In genomic region chr1:124429583-124429982, GRCm38 (mm10) we compare ENCODE assay signal across 19 mouse cellular contexts.
DNase-seq lines count a peak whose midpoint lies in the region; ATAC-seq and TF ChIP-seq lines count a peak whose summit lies in the region.
"Had no signal": no experiment of that assay in that cellular context is flagged by ENCODE, and none has a peak within 500 bp of the region (broad histone marks: within the 10 kb centered on the region; RNA-seq: fewer than 3 reads in every experiment).

No protein-coding gene starts in this region.

- H3K9ac ChIP-seq in forebrain, embryonic 16.5 days (replicated peaks; ENCODE audit: low read depth, low read length): no peak overlapping the region
- H3K9ac ChIP-seq in forebrain, embryonic 13.5 days: no peak overlapping the region
- no peak overlapping the region for H3K9ac ChIP-seq in midbrain, embryonic 15.5 days
- no peak overlapping the region for H3K9ac ChIP-seq in midbrain, embryonic 13.5 days (replicated peaks)
- H3K9ac ChIP-seq: embryonic facial prominence, embryonic 12.5 days; forebrain, embryonic 15.5 days had no signal

- H3K4me3 ChIP-seq in forebrain, embryonic 16.5 days (replicated peaks; ENCODE audit: low read length): no peak overlapping the region
- H3K4me3 ChIP-seq in forebrain, embryonic 13.5 days: no peak overlapping the region
- H3K4me3 ChIP-seq in midbrain, embryonic 15.5 days: no peak overlapping the region
- H3K4me3 ChIP-seq in midbrain, embryonic 13.5 days (replicated peaks): no peak overlapping the region
- H3K4me3 ChIP-seq: embryonic facial prominence, embryonic 10.5 days; embryonic facial prominence, embryonic 12.5 days; forebrain, embryonic 15.5 days had no signal

- no peaks in the 10 kb centered on the region for H3K27me3 ChIP-seq in forebrain, embryonic 16.5 days (replicated peaks; ENCODE audit: control insufficient read depth, insufficient read depth, low read length)
- no peaks in the 10 kb centered on the region for H3K27me3 ChIP-seq in forebrain, embryonic 13.5 days
- no peaks in the 10 kb centered on the region for H3K27me3 ChIP-seq in midbrain, embryonic 15.5 days (replicated peaks)
- H3K27me3 ChIP-seq in midbrain, embryonic 13.5 days: no peaks in the 10 kb centered on the region
- H3K27me3 ChIP-seq: embryonic facial prominence, embryonic 12.5 days; forebrain, embryonic 15.5 days had no signal

- no peaks in the 10 kb centered on the region for H3K4me1 ChIP-seq in forebrain, embryonic 16.5 days (replicated peaks; ENCODE audit: control insufficient read depth, insufficient read depth, low read length)
- H3K4me1 ChIP-seq in forebrain, embryonic 13.5 days: no peaks in the 10 kb centered on the region
- H3K4me1 ChIP-seq in midbrain, embryonic 15.5 days: no peaks in the 10 kb centered on the region
- no peaks in the 10 kb centered on the region for H3K4me1 ChIP-seq in midbrain, embryonic 13.5 days (replicated peaks)
- H3K4me1 ChIP-seq: embryonic facial prominence, embryonic 10.5 days; embryonic facial prominence, embryonic 12.5 days; forebrain, embryonic 15.5 days had no signal

- no peak for TF ChIP-seq POLR2A in brain, embryonic 14.5 days (IDR thresholded peaks at IDR 0.05; ENCODE audit: borderline replicate concordance, extremely low read depth, insufficient read depth, insufficient read length, poor library complexity, severe bottlenecking)

- no peaks in the 10 kb centered on the region for H3K36me3 ChIP-seq in forebrain, embryonic 16.5 days (ENCODE audit: control insufficient read depth, insufficient read depth)
- H3K36me3 ChIP-seq in forebrain, embryonic 13.5 days (ENCODE audit: poor library complexity, severe bottlenecking): no peaks in the 10 kb centered on the region
- no peaks in the 10 kb centered on the region for H3K36me3 ChIP-seq in midbrain, embryonic 15.5 days (replicated peaks)
- H3K36me3 ChIP-seq in midbrain, embryonic 13.5 days: no peaks in the 10 kb centered on the region
- H3K36me3 ChIP-seq: embryonic facial prominence, embryonic 10.5 days; embryonic facial prominence, embryonic 12.5 days; forebrain, embryonic 15.5 days had no signal

- ATAC-seq in forebrain, embryonic 16.5 days: peak; percentile 54
- no peak for ATAC-seq in forebrain, embryonic 13.5 days
- peak; percentile 62; the same call in 1 of the 2 replicates for ATAC-seq in midbrain, embryonic 15.5 days (replicated peaks)
- no peak for ATAC-seq in midbrain, embryonic 13.5 days
- ATAC-seq: forebrain, embryonic 15.5 days had no signal

- H3K27ac ChIP-seq in forebrain, embryonic 16.5 days (ENCODE audit: low read length): no peak overlapping the region
- no peak overlapping the region for H3K27ac ChIP-seq in forebrain, embryonic 13.5 days
- no peak overlapping the region for H3K27ac ChIP-seq in midbrain, embryonic 15.5 days
- no peak overlapping the region for H3K27ac ChIP-seq in midbrain, embryonic 13.5 days
- H3K27ac ChIP-seq: embryonic facial prominence, embryonic 10.5 days; embryonic facial prominence, embryonic 12.5 days; forebrain, embryonic 15.5 days had no signal

- no peak overlapping the region for H3K4me2 ChIP-seq in forebrain, embryonic 16.5 days (ENCODE audit: low read length)
- no peak overlapping the region for H3K4me2 ChIP-seq in forebrain, embryonic 13.5 days
- no peak overlapping the region for H3K4me2 ChIP-seq in midbrain, embryonic 15.5 days
- H3K4me2 ChIP-seq in midbrain, embryonic 13.5 days (replicated peaks): no peak overlapping the region
- H3K4me2 ChIP-seq: embryonic facial prominence, embryonic 12.5 days; forebrain, embryonic 15.5 days had no signal

- no peak for TF ChIP-seq CTCF in brain, embryonic 14.5 days (IDR thresholded peaks at IDR 0.05; ENCODE audit: borderline replicate concordance, extremely low read depth, insufficient read depth, insufficient read length)

- DNase-seq in heart, adult 11 months: peak; percentile 4
- no peak for DNase-seq in heart, postnatal 4 days
- DNase-seq in brain, embryonic 14.5 days (ENCODE audit: low read depth): peak; percentile 51
- no peak for DNase-seq in gastrocnemius, postnatal 4 days (ENCODE audit: low spot score in 2 of 2)
- DNase-seq: adrenal gland, adult 2 months; adrenal gland, postnatal 10 days; adrenal gland, postnatal 25 days; cerebellum, adult 11-12 months; cerebellum, adult 2 months; cerebellum, adult 9-10 months; cerebellum, postnatal 10 days; cerebellum, postnatal 25 days had no signal

- H3K9me3 ChIP-seq in forebrain, embryonic 16.5 days (ENCODE audit: control insufficient read depth, low read length): no peaks in the 10 kb centered on the region
- H3K9me3 ChIP-seq in forebrain, embryonic 13.5 days (replicated peaks): no peaks in the 10 kb centered on the region; the same call in 1 of the 2 replicates
- H3K9me3 ChIP-seq in midbrain, embryonic 15.5 days: no peaks in the 10 kb centered on the region
- peaks cover 4% of the 10 kb centered on the region; the same call in 1 of the 2 replicates for H3K9me3 ChIP-seq in midbrain, embryonic 13.5 days
- H3K9me3 ChIP-seq: embryonic facial prominence, embryonic 10.5 days; embryonic facial prominence, embryonic 12.5 days had no signal

- WGBS in forebrain, embryonic 16.5 days: 73% methylated on average over 4 of the region's 4 CpGs
- WGBS in forebrain, embryonic 13.5 days: 73% methylated on average over 4 of the region's 4 CpGs
- WGBS in midbrain, embryonic 15.5 days: 59% methylated on average over 4 of the region's 4 CpGs
- 72% methylated on average over 4 of the region's 4 CpGs for WGBS in midbrain, embryonic 13.5 days

Comparison
In these comparisons a context has a peak if more than half of its experiments do, and no peak if none do; other contexts are left out.
1. ATAC-seq: peak in forebrain, embryonic 16.5 days (single experiment) and midbrain, embryonic 15.5 days (single experiment); none in forebrain, embryonic 13.5 days (single experiment) and midbrain, embryonic 13.5 days (single experiment).
2. DNase-seq: peak in heart, adult 11 months (single experiment) and brain, embryonic 14.5 days (single experiment); none in heart, postnatal 4 days (single experiment) and gastrocnemius, postnatal 4 days (0 of 2).